Mouse (Mus musculus): ENCODE results near the gene Fam160b1. TPM values are rescaled to one million over a fixed set of nuclear protein-coding genes. Genes with fewer than 3 reads are reported as not detected.

The Fam160b1 gene
- total and polyA plus RNA-seq, 3 experiments: 4.4 to 7.7 (median 4.8) TPM

- Histone ChIP-seq H3K27me3 (replicated peaks) (no peaks in the 10 kb centered on the region), H3K36me3 (replicated peaks in 1 of 2; ENCODE audit: control insufficient read depth in 1 of 2, insufficient read depth in 1 of 2, low read length in 1 of 2) (peaks cover 5 to 39% of the 10 kb centered on the region in 2 experiments), H3K79me2 (replicated peaks; ENCODE audit: control insufficient read depth, extremely low read depth, insufficient read depth, poor library complexity, severe bottlenecking) (peaks cover 19% of the 10 kb centered on the region), H3K4me2 (ENCODE audit: insufficient read depth, low read depth, poor library complexity, severe bottlenecking) (no peak overlapping the region), H3K27ac (ENCODE audit: insufficient read depth, low read depth) (no peak overlapping the region), H3K4me3 (replicated peaks in 1 of 3; ENCODE audit: low read depth in 2 of 3, low read length in 2 of 3, poor library complexity in 1 of 3) (no peak overlapping the region), H3K4me1 (ENCODE audit: control insufficient read depth in 1 of 2, insufficient read depth in 2 of 2) (peaks cover 11 to 32% of the 10 kb centered on the region in 2 experiments), H3K9ac (ENCODE audit: insufficient read depth, low read depth) (no peak overlapping the region), H3K9me3 (replicated peaks; ENCODE audit: low read length) (no peaks in the 10 kb centered on the region)
- DNase-seq (ENCODE audit: extremely low read depth): no peak
- in situ Hi-C loops (cut with MboI; ENCODE audit: low pct_ligation_motif_present, low pct_unique_long_range_greater_than_20kb, low sequenced_read_pairs) (no loop called here), dilution Hi-C loops (cut with MboI; ENCODE audit: extremely low pct_ligation_motif_present, extremely low pct_unique_long_range_greater_than_20kb, low sequenced_read_pairs) (no loop called here)
- TF ChIP-seq JUND (conservative IDR thresholded peaks at IDR 0.05; ENCODE audit: low read depth, low read length): no peak
- TF ChIP-seq MEF2A (IDR thresholded peaks at IDR 0.05; ENCODE audit: borderline replicate concordance, low read depth, low read length): no peak
- TF ChIP-seq NRF1 (IDR thresholded peaks at IDR 0.05; ENCODE audit: low read depth, low read length): no peak
- no peak for TF ChIP-seq CHD2 (IDR thresholded peaks at IDR 0.05; ENCODE audit: low read length)
- TF ChIP-seq KAT2A (IDR thresholded peaks at IDR 0.05; ENCODE audit: insufficient replicate concordance, low read length): no peak
- no peak for TF ChIP-seq CTCF (conservative IDR thresholded peaks at IDR 0.05 in 1 of 2, IDR thresholded peaks at IDR 0.05 in 1 of 2; ENCODE audit: low read depth in 2 of 2, low read length in 2 of 2)
- no peak for TF ChIP-seq ETS1 (conservative IDR thresholded peaks at IDR 0.05; ENCODE audit: low read depth, low read length)
- no peak for TF ChIP-seq ZKSCAN1 (IDR thresholded peaks at IDR 0.05; ENCODE audit: borderline replicate concordance, low read depth, low read length)
- no peak for TF ChIP-seq TCF12 (IDR thresholded peaks at IDR 0.05; ENCODE audit: low read depth, low read length)
- TF ChIP-seq MAFK (IDR thresholded peaks at IDR 0.05; ENCODE audit: insufficient replicate concordance, low read length): no peak
- no peak for TF ChIP-seq ZMIZ1 (IDR thresholded peaks at IDR 0.05; ENCODE audit: low read depth, low read length)
- TF ChIP-seq GABPA (IDR thresholded peaks at IDR 0.05; ENCODE audit: insufficient replicate concordance, low read depth, low read length): no peak
- no peak for TF ChIP-seq ZNF384 (IDR thresholded peaks at IDR 0.05; ENCODE audit: low read depth, low read length)
- no peak for TF ChIP-seq SMC3 (IDR thresholded peaks at IDR 0.05; ENCODE audit: low read depth, low read length)
- no peak for TF ChIP-seq RCOR1 (conservative IDR thresholded peaks at IDR 0.05; ENCODE audit: low read depth, low read length)
- TF ChIP-seq POLR2AphosphoS2 (IDR thresholded peaks at IDR 0.05; ENCODE audit: low read depth, low read length): no peak
- no peak for TF ChIP-seq IRF4 (IDR thresholded peaks at IDR 0.05; ENCODE audit: low read depth, low read length)
Measured at GRCm38 (mm10) chr19:57354050-57354449, 6.4 kb upstream of the Fam160b1 start.

DNA sequence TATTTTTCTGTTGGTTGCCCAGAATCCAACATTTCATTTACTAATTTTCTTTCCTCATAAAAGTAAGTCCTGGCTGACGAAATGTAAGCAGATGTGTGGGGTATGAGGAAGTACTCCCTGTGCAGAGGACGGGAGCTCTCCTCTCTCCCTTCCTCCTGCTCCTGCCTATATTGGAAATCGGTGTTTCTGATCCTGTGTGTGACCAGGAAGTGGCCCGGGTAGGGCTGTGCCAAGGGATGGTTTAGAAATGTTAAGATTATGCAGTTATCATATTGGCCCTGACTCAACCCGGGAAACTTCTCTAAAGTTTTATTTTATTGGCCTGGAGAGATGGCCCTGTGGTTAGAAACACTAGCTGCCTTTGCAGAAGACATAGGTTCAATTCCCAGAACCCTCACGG is 5.8 kb upstream of the Fam160b1 start:
- in situ Hi-C loops (cut with MboI; ENCODE audit: low pct_ligation_motif_present, low pct_unique_long_range_greater_than_20kb, low sequenced_read_pairs): no loop called here
- dilution Hi-C loops (cut with MboI; ENCODE audit: extremely low pct_ligation_motif_present, extremely low pct_unique_long_range_greater_than_20kb, low sequenced_read_pairs): no loop called here
- H3K4me2 ChIP-seq (ENCODE audit: insufficient read depth, low read depth, poor library complexity, severe bottlenecking): no peak overlapping the region

More for the DNA sequence above, 5.8 kb upstream of the Fam160b1 start:
- Histone ChIP-seq H3K4me3 (replicated peaks in 1 of 3; ENCODE audit: low read depth in 2 of 3, low read length in 2 of 3, poor library complexity in 1 of 3) (no peak overlapping the region), H3K27me3 (replicated peaks) (no peaks in the 10 kb centered on the region), H3K9ac (ENCODE audit: insufficient read depth, low read depth) (no peak overlapping the region), H3K4me1 (ENCODE audit: control insufficient read depth in 1 of 2, insufficient read depth in 2 of 2) (peaks cover 11 to 32% of the 10 kb centered on the region in 2 experiments), H3K9me3 (replicated peaks; ENCODE audit: low read length) (no peaks in the 10 kb centered on the region), H3K27ac (ENCODE audit: insufficient read depth, low read depth) (no peak overlapping the region), H3K36me3 (replicated peaks in 1 of 2; ENCODE audit: control insufficient read depth in 1 of 2, insufficient read depth in 1 of 2, low read length in 1 of 2) (peaks cover 5 to 39% of the 10 kb centered on the region in 2 experiments), H3K79me2 (replicated peaks; ENCODE audit: control insufficient read depth, extremely low read depth, insufficient read depth, poor library complexity, severe bottlenecking) (peaks cover 26% of the 10 kb centered on the region)
- TF ChIP-seq SIN3A (IDR thresholded peaks at IDR 0.05; ENCODE audit: low read length) (no peak), MAZ (IDR thresholded peaks at IDR 0.05; ENCODE audit: low read depth, low read length) (no peak), ZMIZ1 (IDR thresholded peaks at IDR 0.05; ENCODE audit: low read depth, low read length) (no peak), SMC3 (IDR thresholded peaks at IDR 0.05; ENCODE audit: low read depth, low read length) (no peak), USF2 (conservative IDR thresholded peaks at IDR 0.05; ENCODE audit: low read depth, low read length) (no peak), HCFC1 (IDR thresholded peaks at IDR 0.05; ENCODE audit: low read depth, low read length) (no peak), KAT2A (IDR thresholded peaks at IDR 0.05; ENCODE audit: insufficient replicate concordance, low read length) (no peak), RCOR1 (conservative IDR thresholded peaks at IDR 0.05; ENCODE audit: low read depth, low read length) (no peak), ZC3H11A (IDR thresholded peaks at IDR 0.05; ENCODE audit: low read depth, low read length) (no peak)
- no peak for DNase-seq (ENCODE audit: extremely low read depth)
